Mouse (Mus musculus): ENCODE data around the gene Fchsd2.
"Not testable (repeated sequence)": the region's sequence is repeated elsewhere in the genome, so short reads cannot be mapped to it uniquely, and the experiment has no call there.

Gene Fchsd2

DNA sequence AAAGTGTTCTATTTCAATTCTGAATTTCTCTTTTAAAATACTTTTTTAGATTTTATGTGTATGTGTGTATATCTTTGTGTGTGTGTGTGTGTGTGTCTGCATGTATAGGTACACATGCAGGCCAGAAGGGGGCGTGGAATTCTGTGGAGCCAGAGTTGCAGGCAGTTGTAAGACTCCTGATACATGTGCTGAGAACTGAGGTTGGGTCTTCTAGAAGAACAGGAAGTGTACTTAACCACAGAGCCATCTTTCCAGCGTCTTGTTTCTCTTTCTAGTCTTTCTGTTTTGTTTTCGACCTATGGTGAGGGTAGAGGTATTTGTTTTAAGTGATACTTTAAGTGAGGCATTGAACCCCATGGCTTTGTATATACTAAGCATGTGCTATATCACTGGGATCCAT, 20.7 kb downstream of the Fchsd2 start:
- no peak for DNase-seq (ENCODE audit: low spot score in 2 of 2)

GRCm38 (mm10) chr7:101114328-101114727, 21.7 kb downstream of the Fchsd2 start:
- no peak for DNase-seq (ENCODE audit: low spot score in 2 of 2)

GRCm38 (mm10) chr7:101119391-101119790, 26.7 kb downstream of the Fchsd2 start:
- no peak for DNase-seq (ENCODE audit: low spot score in 2 of 2)

DNA sequence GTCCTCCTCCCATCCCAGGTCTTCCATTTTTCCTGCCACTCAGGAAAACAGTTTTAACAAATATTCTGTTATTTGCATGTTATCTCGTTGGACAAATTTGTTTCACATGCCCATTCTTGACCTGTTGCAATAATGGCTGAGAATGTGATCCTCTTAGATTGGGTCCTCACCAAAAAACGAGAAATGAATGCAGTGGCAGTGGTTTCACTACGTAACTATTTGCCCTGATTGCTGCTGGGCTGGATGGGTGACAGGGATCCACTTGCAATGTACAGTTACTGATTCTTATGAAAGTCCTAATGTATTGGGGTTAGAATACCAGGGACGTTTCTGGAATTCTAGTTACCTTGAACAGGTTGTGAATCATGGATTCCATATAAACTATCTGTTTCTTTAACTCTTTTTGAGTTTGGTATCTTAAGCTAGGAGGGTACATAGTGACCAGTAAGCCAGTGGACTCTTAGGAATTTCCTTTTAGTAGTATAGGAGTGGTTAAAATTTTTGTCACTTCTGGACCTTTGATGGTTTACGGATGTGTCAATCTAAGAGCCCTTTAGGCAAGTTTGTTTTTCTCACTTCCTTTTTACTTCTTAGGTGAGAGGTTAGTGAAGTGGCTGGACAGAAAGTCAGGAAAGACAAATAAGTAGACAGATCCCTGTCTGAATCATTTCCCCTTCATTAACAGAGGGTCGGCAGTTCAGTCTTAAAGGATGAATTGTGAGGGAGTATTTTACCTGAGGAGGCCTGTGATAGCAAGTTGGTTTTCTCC, 31.1 kb downstream of the Fchsd2 start:
- DNase-seq (ENCODE audit: low spot score in 2 of 2), result no peak

DNA sequence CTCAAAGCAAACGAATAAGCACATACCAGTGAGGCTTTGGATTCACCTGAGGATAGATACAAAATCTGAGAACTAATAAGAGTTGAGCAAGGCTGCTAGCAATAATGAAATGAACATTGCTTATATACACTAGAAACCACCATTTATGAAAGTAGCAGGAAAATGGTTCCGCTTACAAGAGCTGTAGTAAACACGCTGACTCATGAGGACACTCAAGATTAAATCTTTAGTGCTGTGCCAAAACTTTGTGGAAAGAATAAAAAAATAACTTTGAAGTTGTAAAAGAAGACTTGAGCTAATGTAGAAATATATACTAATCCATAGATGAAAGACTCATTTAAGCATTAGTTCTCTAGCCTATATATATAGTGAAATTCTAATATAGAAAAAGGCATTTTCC, 35.1 kb downstream of the Fchsd2 start:
- no peak for DNase-seq (ENCODE audit: low spot score in 2 of 2)

GRCm38 (mm10) chr7:101128536-101128935, 35.9 kb downstream of the Fchsd2 start:
- no peak for DNase-seq (ENCODE audit: low spot score in 2 of 2)

DNA sequence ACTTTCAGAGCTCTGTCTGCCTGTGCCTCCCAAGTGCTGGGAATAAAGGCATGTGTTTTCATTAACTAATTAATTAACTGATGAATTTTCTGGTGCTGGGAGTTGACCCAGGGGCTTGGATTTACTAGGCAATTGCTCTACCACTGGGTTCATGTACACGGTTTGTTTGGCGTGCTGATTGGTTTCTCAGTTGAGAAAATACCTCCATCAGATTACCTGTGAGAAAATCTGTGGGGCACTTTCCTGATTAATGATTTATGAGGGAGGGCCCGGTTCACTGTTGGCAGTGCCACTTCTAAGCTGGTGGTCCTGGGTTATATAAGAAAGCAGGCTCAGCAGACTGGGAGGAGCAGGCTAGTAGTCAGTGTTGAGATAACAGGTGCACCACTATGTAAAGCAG, 38.0 kb downstream of the Fchsd2 start:
- no peak for DNase-seq (ENCODE audit: low spot score in 2 of 2)

DNA sequence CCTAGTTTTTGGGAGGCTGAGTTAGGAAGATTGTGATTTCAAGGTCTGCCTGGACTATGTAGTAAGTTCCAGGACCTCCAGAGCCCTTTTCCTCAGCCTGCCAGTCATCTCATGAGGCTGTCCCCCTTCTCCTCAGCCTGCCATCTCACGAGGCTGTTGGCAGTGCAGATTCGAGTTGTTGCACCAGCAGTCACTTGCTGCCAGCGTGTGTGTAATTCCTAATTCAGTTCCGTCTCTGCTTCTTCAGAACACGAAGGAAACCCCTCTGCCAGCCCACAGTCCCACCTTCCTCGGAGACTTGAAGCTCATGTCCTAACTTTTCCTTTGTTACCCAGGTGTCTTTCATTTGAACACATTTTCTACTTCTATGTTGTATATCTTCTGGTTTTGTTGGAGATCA, 38.6 kb downstream of the Fchsd2 start:
- DNase-seq (ENCODE audit: low spot score in 2 of 2), result no peak

- no peak for DNase-seq (ENCODE audit: low spot score in 2 of 2)
Observed at GRCm38 (mm10) chr7:101133591-101133990, 40.9 kb downstream of the Fchsd2 start.

DNA sequence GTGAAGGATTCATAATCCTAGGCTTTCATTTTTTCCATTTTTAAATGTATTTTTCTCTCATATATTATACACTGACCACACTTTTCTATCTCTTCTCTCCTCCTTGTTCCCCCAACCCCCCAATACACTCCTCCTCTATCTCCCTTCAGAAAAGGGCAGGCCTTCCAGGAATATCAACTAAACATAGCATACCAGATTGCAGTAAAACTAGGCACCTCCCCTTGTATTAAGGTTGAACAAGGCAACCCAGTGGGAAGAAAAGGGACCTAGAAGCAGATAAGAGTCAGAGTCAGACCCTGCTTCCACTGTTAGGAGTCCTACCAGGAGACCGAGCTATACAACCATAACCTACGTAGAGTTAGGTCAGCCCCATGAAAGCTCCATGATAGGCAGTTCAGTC, 41.5 kb downstream of the Fchsd2 start:
- DNase-seq (ENCODE audit: low spot score in 2 of 2), result no peak

DNA sequence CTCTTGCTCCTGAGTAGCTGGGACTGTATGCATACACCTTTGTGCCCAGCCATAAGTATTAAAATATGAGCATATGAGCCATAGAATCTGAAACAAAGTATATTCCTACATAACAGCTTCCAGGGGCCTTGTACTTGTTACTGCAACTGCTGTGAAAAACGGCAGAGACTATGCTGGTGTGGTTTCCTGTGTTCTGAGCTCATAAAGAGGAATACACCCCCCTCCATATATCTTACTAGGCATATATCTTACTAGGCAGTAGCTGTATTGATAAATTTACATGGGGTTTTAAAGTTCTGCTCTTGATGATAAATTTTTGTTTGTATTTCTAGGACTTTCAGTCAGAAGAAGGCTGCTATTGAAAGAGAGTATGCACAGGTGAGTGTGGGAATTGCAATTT, 46.2 kb downstream of the Fchsd2 start:
- no peak for DNase-seq (ENCODE audit: low spot score in 2 of 2)

DNA sequence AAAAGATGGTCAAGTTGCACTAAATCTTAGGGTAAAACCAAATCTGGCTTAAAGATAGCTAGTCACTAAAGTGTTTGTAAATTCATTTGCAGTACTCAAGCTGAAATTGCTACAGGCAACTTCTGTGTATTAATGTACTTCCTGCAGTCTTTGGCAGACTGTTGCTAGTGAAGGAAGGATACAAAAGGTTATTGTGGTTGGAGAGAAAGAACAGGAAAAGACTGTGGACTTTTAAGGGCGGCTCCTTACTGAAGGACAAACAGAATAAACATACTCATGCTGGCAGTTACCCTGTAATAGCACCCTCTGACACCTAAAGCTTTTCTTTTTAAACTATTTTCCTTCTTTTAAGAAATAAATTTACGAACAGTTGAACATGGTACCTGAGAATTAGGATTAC, 50.2 kb downstream of the Fchsd2 start:
- DNase-seq (ENCODE audit: low spot score in 2 of 2), result no peak

GRCm38 (mm10) chr7:101144222-101144621, 51.6 kb downstream of the Fchsd2 start:
- DNase-seq (ENCODE audit: low spot score in 2 of 2), result no peak

GRCm38 (mm10) chr7:101149039-101149438, 56.4 kb downstream of the Fchsd2 start:
- no peak for DNase-seq (ENCODE audit: low spot score in 2 of 2)

DNA sequence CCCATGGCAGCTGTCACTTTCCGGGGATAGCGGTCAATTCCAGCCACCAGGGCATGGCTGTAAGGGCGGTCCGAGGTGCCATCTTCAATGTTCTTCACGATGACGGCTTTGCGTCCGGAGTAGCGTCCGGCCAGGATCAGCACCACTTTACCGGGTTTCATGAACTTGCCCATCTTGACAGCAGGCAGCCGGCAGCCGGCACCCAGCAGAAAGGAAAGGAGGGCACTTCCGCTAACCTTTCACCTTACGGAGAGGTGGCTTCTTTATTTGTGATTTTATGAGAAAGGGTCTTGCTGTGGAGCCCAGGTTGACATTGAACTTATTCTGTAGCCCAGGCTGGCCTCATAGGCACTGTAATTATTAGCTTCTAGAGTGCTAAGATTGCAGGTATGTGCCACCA, 62.2 kb downstream of the Fchsd2 start:
- not testable (repeated sequence) for DNase-seq (ENCODE audit: low spot score in 2 of 2)

DNA sequence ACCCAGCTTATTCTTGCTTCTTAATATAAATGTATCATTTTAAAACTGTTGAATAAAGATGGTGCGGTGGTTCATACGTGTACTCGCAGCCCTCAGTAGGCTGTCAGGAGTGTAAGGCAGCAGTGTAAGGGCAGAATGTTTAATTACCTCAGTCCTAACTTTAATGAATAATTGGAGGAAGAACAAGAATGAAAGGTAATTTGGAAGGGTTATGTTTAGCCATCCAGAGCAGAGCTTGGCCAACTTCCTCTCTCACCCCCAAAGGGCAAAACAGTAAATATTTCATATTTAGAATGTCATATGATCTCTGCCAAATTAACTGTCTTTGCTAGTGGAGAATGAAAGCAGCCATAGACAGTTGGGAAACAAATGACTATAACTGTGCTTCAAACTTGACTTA, 62.6 kb downstream of the Fchsd2 start:
- DNase-seq (ENCODE audit: low spot score in 2 of 2), result no peak

GRCm38 (mm10) chr7:101160266-101160665, 67.6 kb downstream of the Fchsd2 start:
- no peak for DNase-seq (ENCODE audit: low spot score in 2 of 2)

- DNase-seq (ENCODE audit: low spot score in 2 of 2), result no peak
Observed at GRCm38 (mm10) chr7:101162781-101163180, 70.1 kb downstream of the Fchsd2 start.

DNA sequence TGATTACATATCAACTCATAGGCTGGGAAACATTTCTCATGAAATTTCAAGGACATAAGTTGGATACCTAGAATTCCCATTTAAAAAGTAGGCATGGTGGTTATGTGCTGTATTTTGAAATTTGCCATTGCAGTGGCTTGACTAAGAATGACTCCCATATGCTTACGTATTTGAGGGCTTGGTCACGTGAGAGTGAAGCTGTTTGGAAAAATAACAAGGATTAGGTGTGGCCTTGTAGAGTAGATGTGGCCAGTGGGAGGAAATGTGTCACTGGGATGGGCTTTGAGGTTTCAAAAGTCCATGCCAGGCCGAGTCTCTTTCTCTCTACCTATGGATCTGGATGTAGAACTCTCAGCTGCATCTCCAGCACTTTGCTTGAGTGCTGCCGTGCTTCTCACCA, 71.2 kb downstream of the Fchsd2 start:
- no peak for DNase-seq (ENCODE audit: low spot score in 2 of 2)

- DNase-seq (ENCODE audit: low spot score in 2 of 2), result no peak
Observed at GRCm38 (mm10) chr7:101166568-101166967, 73.9 kb downstream of the Fchsd2 start.

- DNase-seq (ENCODE audit: low spot score in 2 of 2), result no peak
Observed at GRCm38 (mm10) chr7:101170482-101170881, 77.8 kb downstream of the Fchsd2 start.

DNA sequence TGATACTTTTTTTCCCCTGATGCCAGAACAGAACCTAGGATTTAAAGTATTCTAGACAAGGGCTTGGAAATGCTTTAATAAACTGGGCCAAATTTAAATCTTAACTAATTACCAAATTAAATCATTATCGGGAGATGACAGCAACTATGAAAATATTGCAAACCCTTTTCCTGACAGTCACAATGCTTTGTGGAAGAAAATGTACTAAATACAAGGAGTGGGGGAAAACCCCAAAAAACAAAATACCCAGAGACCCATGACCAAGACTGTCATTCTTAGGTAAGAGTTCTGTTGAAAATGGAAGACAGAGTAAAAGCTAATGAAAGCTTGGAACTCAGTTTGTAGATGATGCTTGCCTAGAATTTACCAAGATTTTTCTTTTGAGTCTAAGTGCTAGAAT, 78.3 kb downstream of the Fchsd2 start:
- DNase-seq (ENCODE audit: low spot score in 2 of 2), result no peak

DNA sequence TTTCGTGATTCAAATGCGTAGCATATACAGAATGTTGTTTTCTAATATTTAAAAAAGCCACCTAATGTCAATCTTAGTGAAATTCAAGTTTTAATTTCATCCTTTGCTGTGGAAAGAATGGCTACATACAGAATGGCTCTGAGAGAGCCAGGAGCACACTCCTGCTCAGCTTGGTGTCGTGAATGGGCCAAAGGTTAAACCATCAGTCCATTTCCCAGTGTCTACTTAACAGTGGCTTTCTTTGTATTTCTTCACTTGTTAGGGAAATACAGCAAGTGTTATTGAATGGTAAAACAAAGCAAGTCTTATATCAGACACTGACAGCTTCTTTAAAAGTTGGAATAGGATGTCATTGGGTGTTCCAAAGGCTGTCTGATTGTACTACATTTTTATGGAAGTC, 80.7 kb downstream of the Fchsd2 start:
- no peak for DNase-seq (ENCODE audit: low spot score in 2 of 2)

DNA sequence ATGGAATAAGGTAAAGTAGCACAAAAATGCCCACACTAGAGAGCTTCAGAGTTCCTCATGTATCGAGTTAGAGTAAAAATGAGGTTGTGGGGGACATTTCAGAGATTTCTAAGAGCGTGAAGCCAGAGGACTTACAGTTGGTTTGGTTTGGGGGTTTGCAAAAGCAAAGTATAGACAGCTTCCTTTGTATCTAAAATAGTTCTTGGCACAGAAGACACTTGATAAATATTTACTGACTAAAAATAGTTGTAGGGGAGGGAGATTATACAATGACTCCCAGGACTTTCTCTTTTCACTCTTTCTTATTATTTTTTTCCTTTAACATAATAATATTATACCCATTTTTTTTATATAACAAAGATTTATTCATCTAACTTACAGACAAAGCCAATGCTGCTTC, 86.1 kb downstream of the Fchsd2 start:
- no peak for DNase-seq (ENCODE audit: low spot score in 2 of 2)
